Mouse (Mus musculus) midbrain, embryonic 11.5 days (tissue): Measurements from ENCODE around the gene Iqgap3. TPM values are rescaled to one million over a fixed set of nuclear protein-coding genes. Genes with fewer than 3 reads are reported as not detected.

ENCODE experiments used
- polyA plus RNA-seq: library from polyadenylated mRNA; unstranded; fragments of >200 nt; fragmentation: Nextera tagmentation; extraction: Ambion mirVana; gene quantifications from 2 replicates; pipeline ENCODE4 v1.2.1, GENCODE M21; 2014

The Iqgap3 gene
- polyA plus RNA-seq, 1 experiment from 2014 or later: 16.5 TPM

Other genes with a start within 250 kb of the Iqgap3 start
- gene Sh2d2a, start 235.2 kb upstream of the Iqgap3 start, polyA plus RNA-seq: not detected in 2 replicates
- gene Prcc, start 196.4 kb upstream of the Iqgap3 start, polyA plus RNA-seq: 18.4 and 20.4 TPM in 2 replicates
- gene Hdgf, start 175.7 kb upstream of the Iqgap3 start, polyA plus RNA-seq: 245 and 268 TPM in 2 replicates
- 73.9 and 84.5 TPM in 2 replicates for gene Mrpl24, start 162.5 kb upstream of the Iqgap3 start, polyA plus RNA-seq
- gene Isg20l2, start 151.7 kb upstream of the Iqgap3 start, polyA plus RNA-seq: 53.9 and 54.8 TPM in 2 replicates
- gene Rrnad1, start 151.3 kb upstream of the Iqgap3 start, polyA plus RNA-seq: 14.6 and 17.0 TPM in 2 replicates
- gene Crabp2, start 133.3 kb upstream of the Iqgap3 start, polyA plus RNA-seq: 539 and 540 TPM in 2 replicates
- gene Nes, start 110.9 kb upstream of the Iqgap3 start, polyA plus RNA-seq: 70.3 and 85.4 TPM in 2 replicates
- 0.37 and 0.44 TPM in 2 replicates for gene Bcan, start 81.7 kb upstream of the Iqgap3 start, polyA plus RNA-seq
- 0.11 TPM in 1 of 2 replicates, not detected in the other for gene Hapln2, start 54.4 kb upstream of the Iqgap3 start, polyA plus RNA-seq
- 31.8 and 32.9 TPM in 2 replicates for gene Gpatch4, start 38.9 kb upstream of the Iqgap3 start, polyA plus RNA-seq
- gene Naxe, start 23.5 kb upstream of the Iqgap3 start, polyA plus RNA-seq: 126 and 128 TPM in 2 replicates
- gene Ttc24, start 3.7 kb upstream of the Iqgap3 start, polyA plus RNA-seq: not detected in 2 replicates
- 9.0 and 10.9 TPM in 2 replicates for gene Mef2d, start 60.4 kb downstream of the Iqgap3 start, polyA plus RNA-seq
- 0.15 TPM in 1 of 2 replicates, not detected in the other for gene Rhbg, start 172.7 kb downstream of the Iqgap3 start, polyA plus RNA-seq
- 0.11 TPM in 1 of 2 replicates, not detected in the other for gene Gm38392, start 205.2 kb downstream of the Iqgap3 start, polyA plus RNA-seq
- gene Tsacc, start 215.0 kb downstream of the Iqgap3 start, polyA plus RNA-seq: 7.5 and 7.9 TPM in 2 replicates
- gene Cct3, start 215.1 kb downstream of the Iqgap3 start, polyA plus RNA-seq: 746 and 783 TPM in 2 replicates
- gene Glmp, start 243.1 kb downstream of the Iqgap3 start, polyA plus RNA-seq: 70.2 and 73.7 TPM in 2 replicates